Mouse (Mus musculus) fat pad, adult 2 months (tissue): ENCODE measurements around the gene Atad3a.

Experiments
- DNase-seq: peaks from one replicate; pipeline ENCODE4 v3.0.0-alpha.2; 2011; ENCODE audit warnings: low read depth, low spot score; ENCODE audit errors: extremely low read depth

The Atad3a gene

GRCm38 (mm10) chr4:155694482-155695401 is 66.2 kb downstream of the Atad3a start:
- DNase-seq = no peak

GRCm38 (mm10) chr4:155694111-155694481 is 66.8 kb downstream of the Atad3a start, which contains the start of gene Fndc10:
Gene Fndc10 (plus strand): TSS chr4:155694342.
- no peak for DNase-seq

DNA sequence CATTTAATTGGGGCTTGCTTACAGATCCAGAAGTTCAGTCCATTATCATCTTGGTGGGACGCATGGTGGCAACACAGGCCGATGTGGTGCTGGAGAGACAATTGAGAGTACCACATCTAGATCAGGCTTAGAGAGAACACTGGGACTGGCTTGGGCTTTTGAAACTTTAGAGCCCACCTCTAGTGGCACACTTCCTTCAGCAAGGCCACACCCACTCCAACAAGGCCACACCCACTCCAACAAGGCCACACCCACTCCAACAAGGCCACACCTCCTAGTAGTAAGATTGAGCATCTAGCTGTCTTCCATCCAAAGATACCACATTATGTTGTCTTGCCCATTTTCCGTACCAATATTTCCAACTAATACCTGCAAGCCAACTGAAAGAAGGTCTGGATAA is 68.5 kb downstream of the Atad3a start:
- DNase-seq = no peak
